Mouse (Mus musculus) embryo, embryonic 11.5 days (tissue): ENCODE measurements around the gene Pmp22.

ENCODE experiments used
- DNase-seq: peaks from one replicate; pipeline ENCODE4 v3.0.0-alpha.2; 2012; ENCODE audit warnings: low read depth, low spot score

Pmp22 gene

DNA sequence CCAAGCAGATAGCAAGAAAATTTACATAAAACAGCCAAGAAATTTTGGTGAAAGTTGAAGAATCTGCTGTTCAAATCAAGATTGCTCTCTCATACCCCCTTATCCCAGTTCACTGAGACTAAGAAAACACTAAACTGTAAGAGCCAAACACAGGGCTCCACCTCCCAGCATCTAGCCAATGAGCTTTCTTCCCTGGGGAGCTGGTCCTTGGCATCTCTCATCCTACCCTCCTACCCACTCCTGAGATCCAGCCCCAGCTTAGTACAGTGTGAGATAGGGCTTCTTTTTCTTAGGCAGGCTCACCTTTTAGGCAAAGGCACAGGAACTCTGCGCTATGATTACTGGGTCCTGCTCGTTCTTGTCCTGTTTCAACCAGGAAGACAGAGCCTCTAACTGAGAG, 34.0 kb downstream of the Pmp22 start:
- DNase-seq = no peak

DNA sequence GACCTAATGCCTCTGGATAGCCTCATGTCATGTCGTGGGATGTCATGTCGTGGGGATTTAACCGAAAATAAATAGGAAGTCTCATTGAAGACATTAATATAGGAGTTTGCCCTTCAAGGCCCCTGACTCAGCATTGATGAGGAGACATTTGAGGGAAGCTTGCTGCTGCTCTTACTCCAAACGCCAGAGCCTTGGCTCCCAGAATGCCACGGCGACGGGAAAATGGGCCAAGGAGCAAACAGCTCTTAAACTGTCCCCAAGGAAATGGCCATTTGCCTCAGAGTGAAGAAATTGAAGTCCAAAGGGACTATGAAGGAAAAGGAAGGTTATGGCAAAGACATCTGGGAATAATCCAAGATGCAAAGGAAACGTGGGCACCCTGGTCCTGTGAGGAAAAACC, 34.8 kb downstream of the Pmp22 start:
- DNase-seq = no peak

DNA sequence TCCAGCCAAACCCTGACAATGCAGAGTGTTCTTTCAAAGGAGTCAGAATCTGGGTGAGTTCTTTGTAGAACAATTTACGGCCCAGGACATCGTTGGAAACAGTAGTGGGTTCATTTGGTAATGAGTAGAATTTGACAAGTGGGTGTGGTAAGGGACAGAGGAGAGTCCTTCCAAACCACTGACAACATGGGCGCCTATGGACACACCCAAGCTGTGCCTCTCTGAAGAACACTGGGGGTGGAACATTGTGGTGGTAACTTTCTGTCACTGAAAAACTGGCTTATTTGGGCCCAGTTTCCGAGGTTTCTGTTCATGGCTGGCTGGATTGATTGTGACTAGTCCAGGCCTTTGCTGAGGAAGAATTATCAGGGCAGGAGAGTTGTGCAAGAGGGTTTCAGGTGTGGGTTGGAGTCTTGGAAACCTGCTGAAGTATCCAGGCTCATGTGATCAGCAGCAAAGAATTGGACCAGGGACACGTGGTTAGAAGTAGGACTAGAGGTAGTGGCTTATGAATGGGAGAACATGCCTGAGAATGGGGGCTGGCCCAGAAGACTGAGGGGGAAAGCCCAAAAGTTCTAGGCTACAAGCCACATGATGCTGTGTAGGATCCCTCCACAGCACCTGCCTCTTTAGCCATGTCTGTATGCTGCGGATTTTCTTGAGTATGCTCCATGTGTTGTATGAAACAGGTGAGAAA, 35.4 kb downstream of the Pmp22 start:
- no peak for DNase-seq

DNA sequence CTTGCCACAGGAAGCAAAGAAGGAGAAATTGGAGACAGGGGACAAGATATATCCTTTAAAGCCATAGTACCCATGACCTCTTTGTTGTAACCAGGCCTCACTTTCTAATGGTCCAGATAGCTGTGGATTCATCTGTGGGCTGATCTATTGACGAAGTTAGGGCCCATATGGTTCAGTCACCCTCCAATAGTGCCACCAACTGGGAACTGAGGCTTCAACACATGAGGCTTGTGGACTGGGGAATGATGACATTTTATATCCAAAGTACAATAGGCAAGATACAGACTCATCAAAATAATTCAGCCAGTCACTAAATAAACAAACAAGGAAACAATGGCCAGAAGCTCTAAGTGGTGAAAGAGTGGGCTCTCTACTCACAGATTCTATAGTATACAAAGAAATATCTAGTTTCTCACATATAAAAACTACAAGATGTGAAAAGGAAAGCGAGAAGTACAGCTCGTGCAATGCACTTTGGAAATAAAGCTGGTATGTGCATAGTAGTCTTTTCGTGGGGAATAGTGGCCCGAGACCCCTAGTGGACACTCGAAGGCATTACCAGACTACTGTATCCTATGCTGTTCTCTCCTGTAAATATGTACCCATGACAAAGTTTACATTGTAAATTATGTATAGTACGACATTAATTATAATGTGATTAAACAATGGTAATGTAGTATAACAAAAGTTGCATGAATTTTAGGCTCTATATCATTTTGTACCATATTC, 36.1 kb downstream of the Pmp22 start:
- no peak for DNase-seq

DNA sequence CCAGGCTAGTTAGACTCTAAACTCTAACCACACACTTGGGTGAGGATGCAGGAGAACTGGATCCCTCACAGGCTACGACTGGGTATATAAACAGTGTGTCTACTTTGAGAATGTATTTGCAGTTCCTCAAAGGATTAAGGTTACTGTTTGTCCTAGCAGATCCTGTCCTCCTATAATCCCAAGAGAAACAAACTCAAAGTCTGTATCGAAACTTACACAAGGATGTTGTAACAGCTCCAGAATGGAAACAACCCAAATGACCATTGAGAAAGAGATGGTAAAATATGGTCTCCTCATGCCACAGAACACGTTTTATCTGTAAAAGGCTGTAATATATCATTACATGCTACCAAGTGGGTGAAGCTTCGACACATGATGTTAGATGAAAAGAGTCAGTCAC, 39.0 kb downstream of the Pmp22 start:
- no peak for DNase-seq

DNA sequence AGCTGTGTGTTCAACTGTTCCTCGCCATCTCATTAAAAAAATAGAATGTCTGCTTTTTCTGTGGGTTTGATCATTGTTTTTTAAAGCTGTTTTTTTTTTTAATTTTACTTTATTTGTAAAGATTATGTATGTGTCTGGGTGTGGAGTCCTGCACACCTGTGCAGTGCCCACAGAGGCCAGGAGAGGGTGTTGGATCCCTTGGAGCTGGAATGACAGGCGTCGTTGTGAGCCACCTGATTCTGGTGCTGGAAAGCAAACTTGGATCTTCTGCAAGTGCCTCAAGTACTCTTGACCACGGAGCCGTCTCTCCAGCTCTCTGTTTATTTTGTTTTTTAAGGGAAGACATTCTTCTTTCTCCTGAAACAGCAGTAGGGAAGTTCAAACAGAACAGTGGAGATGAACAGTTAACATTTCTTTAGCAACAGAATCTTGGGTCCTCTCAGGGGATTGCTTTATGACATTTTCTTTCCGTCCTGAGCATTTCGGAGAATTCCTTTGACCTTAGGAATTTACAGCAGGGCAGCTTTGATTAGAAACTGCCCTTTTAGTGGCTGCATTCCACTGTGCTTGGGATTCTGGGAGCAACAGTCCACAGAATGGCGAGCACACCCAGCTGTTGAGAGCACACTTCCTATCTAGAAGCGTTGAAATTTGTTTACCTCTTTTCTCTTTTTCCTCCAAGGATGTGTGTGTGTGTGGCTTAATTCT, 39.9 kb downstream of the Pmp22 start:
- no peak for DNase-seq

DNA sequence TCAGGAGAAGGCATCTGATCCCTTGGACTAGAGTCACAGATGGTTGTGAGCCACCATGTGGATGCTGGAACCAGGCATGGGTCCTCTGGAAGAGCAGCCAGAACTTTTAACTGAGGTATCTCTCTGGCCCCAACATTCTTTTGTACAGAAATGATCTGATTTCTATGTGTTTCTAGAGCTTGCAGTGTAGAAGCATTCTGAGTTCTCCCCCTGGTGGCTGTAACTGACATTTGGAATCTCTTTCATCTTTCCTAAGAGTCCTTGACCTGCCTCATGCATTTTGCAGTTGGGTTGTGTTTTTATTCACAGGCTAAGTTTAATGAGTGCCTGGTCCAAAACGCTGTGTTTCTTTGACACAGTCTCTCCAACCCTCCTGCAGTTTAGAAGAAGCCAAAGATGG, 43.2 kb downstream of the Pmp22 start:
- DNase-seq = no peak

DNA sequence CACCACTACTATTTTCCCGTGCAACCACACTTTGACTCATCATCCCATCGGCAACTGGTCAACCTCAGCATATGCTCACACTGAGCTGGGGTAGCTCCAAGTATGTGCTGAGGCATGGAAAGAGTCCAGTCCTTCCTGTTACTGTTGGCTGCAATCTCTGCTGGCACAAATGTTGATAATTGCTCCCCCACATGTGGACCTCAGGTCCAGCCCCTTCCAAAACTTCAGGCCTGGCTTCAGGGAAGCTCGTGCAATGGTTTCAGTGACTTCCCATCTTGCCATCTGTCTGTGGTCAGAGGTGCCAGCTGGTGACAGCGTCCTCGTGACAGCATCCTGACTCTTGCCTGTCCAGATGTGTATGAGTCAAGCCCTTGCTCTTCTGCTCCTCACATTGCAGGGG, 44.8 kb downstream of the Pmp22 start:
- DNase-seq = no peak

DNA sequence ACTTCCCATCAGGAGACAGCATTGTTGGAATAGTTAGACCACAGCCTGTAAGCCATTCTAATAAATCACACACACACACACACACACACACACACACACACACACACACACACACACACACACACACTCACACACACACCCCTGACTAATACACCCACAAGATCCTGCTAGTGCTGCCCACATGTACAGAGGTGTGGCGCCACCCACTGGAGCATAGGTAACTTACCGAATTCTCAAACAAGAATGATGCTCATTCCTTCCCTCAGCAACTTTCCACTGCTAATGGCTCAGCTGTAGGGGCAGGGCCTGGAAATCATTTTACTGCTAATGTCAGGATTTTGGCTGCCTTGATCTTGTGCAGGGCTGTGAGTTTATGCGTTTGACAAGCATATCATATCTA, 46.5 kb downstream of the Pmp22 start:
- no peak for DNase-seq

DNA sequence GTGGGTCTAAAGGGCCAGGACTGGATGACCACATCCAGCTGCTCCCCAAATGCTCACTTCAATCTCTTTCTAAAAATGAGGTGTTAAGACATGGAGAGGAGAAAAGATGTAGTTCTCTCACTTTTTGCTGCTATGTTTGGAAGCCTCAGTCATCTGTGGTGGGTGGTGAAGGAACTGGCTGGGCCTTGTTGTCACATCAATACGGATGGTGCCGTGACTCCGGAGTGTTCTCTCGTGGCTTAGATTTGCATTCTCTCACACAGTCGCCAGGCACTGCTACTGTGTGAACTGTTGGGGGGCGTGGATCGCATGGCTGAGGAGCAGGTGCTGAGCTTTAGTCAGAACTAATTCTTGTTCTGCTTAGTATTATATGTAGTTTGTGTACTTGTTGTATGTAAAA, 47.6 kb downstream of the Pmp22 start:
- no peak for DNase-seq

DNA sequence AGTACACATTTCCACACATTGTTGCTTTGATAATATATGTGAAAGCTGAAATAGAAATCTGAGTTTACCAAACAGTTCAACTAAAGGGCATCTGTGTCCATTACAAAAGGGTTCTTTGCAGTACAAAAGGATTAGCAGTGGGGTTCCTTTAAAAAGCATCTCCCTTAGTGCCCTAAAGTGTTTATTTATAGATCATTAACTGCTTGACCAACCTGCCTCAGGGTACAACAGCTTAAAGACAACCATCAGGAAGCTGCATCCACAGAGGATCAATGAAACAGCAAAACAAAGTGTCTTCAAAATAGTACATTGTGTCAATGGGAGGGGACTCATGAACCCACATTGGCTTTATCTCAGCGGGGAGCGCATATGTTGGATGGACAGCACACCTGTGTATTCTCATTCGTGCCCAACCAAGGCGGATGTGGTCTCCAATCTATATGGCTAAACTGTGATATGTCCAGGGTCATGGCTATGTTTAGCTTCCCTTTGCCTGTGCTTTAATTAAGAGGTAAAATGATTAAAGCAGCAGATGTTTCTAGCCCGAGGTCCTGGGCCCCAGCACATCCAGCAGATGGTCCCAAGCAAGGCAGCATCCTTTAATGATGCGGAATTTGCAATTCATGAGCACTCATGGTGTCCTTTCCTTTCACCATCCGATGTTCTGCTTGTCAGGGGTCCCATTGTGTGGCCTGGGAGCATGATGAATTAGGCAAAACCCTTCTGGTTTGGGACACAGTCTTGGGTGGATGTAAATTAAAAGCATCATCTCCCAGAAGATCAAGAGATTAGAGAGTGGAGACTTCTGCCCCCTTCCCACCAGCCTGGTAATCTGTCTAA, 51.7 kb downstream of the Pmp22 start:
- DNase-seq = no peak

DNA sequence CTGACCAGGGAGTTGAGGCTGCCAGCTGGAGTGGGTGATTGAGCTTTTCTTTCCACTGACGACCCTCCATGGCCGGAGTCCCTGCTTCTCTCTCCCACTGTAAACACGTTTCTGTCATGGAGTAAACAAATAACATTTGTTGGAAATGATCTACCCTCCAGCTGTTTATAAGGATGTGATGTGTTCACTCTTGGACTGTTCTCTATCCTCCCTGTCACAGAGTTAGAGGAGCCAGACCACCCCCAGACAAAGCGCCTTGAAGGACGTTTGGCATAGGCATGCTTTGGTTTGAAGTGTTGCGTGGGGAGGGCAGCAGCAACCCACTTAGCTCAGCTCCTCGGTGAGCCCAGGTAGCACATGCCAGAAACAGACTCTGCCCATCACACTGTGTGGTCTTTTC, 60.0 kb downstream of the Pmp22 start:
- no peak for DNase-seq

DNA sequence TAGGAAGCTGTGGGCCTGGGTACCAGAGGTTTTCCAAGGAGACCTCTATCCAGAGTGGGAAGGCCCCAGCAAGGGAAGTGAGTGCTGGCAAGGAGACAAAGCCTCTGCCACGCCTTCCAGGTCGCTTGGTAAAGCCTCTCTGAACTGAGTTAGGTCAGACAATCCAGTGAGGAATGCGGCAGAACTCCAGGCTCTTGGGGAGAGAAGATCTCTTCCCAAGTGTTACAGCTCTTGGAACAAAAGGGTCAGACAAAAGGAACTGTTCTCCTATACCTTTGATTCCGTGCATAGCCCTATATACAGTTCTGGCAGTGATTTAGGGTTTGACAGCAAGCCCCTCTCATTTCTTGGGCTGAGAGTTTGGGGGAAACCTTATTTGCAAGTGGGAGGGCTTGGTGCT, 69.3 kb downstream of the Pmp22 start:
- DNase-seq = no peak

DNA sequence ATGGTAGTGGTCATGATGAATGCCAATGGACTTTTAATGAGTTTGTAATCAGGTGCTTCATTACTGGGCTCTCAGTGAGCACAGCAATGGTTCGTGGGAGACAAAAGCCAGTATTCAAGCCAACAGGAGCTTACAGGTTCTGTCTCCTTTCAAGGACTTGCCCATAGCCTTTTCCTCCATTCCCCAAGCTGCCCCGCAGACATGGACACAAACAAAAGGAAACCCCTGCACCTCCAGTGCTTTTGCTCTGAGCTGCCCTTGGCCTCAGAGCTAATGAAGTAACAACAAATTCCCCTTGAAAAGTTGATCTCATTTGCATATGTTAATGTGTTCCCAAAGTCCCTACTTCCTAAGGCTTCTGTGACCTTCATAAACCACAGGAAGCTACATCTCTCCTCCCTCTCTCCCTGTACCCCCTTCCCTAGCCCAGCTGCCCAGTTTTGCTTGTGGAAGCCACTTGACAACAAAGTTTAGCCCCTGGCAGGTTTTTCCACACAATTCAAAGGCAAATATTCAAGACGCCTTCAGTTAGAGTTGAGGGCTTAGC, 73.3 kb downstream of the Pmp22 start:
- no peak for DNase-seq
